Mouse (Mus musculus) T-helper 17 cell (primary cell): ENCODE measurements around the gene Ank.

Experiments
- in situ Hi-C, 2 experiments: fragments of 300-600 bp; cut with MboI, MseI; formaldehyde crosslinking; loops; 1 replicate in 1 of 2; 2 replicates in 1 of 2; pipeline ENCODE4 v1.15.1; 2025; ENCODE audit warnings: high pct_unique_total_duplicates in 2 of 2

Gene Ank

GRCm38 (mm10) chr15:27570385-27570784 is 103.9 kb downstream of the Ank start:
- in situ Hi-C loops, result no loop called here

GRCm38 (mm10) chr15:27571179-27571578 is 104.7 kb downstream of the Ank start:
- in situ Hi-C loops, result no loop called here

GRCm38 (mm10) chr15:27574992-27575781 is 108.7 kb downstream of the Ank start:
- in situ Hi-C loops, result loop anchor here in 1 of 2 experiments (25.0 kb wide), 1 partner anchor 1588 kb away; the partner anchor contains the start of gene Zfp622

GRCm38 (mm10) chr15:27575932-27576331 is 109.5 kb downstream of the Ank start:
- in situ Hi-C loops, result loop anchor here in 1 of 2 experiments (25.0 kb wide), 1 partner anchor 1589 kb away; the partner anchor contains the start of gene Zfp622

- in situ Hi-C loops, result loop anchor here in 1 of 2 experiments (25.0 kb wide), 1 partner anchor 1590 kb away; the partner anchor contains the start of gene Zfp622
Observed at GRCm38 (mm10) chr15:27576886-27577285, 110.4 kb downstream of the Ank start.

- in situ Hi-C loops, result loop anchor here in 1 of 2 experiments (25.0 kb wide), 1 partner anchor 1591 kb away; the partner anchor contains the start of gene Zfp622
Observed at GRCm38 (mm10) chr15:27577915-27578780, 111.7 kb downstream of the Ank start.

- in situ Hi-C loops, result loop anchor here in 1 of 2 experiments (25.0 kb wide), 1 partner anchor 1592 kb away; the partner anchor contains the start of gene Zfp622
Observed at GRCm38 (mm10) chr15:27578918-27579317, 112.4 kb downstream of the Ank start.

GRCm38 (mm10) chr15:27579853-27580252 is 113.4 kb downstream of the Ank start:
- in situ Hi-C loops, result loop anchor here in 1 of 2 experiments (5.0 to 25.0 kb wide), 3 partner anchors 115 to 1593 kb away; partner anchors contain the start of genes Ank and Zfp622

- in situ Hi-C loops, result loop anchor here in 1 of 2 experiments (5.0 to 25.0 kb wide), 3 partner anchors 116 to 1593 kb away; partner anchors contain the start of genes Ank and Zfp622
Observed at GRCm38 (mm10) chr15:27580771-27581170, 114.3 kb downstream of the Ank start.

GRCm38 (mm10) chr15:27581640-27582039 is 115.2 kb downstream of the Ank start:
- in situ Hi-C loops, result loop anchor here in 1 of 2 experiments (5.0 to 25.0 kb wide), 3 partner anchors 117 to 1594 kb away; partner anchors contain the start of genes Ank and Zfp622

GRCm38 (mm10) chr15:27582428-27582827 is 116.0 kb downstream of the Ank start:
- in situ Hi-C loops, result loop anchor here in 1 of 2 experiments (5.0 to 25.0 kb wide), 3 partner anchors 118 to 1595 kb away; partner anchors contain the start of genes Ank and Zfp622

GRCm38 (mm10) chr15:27583042-27583441 is 116.6 kb downstream of the Ank start:
- in situ Hi-C loops, result loop anchor here in 1 of 2 experiments (5.0 to 25.0 kb wide), 3 partner anchors 118 to 1596 kb away; partner anchors contain the start of genes Ank and Zfp622

- in situ Hi-C loops, result loop anchor here in 1 of 2 experiments (5.0 to 25.0 kb wide), 3 partner anchors 119 to 1596 kb away; partner anchors contain the start of genes Ank and Zfp622
Observed at GRCm38 (mm10) chr15:27583620-27584019, 117.1 kb downstream of the Ank start.

- in situ Hi-C loops, result loop anchor here (5.0 to 25.0 kb wide), 3 partner anchors 121 to 1598 kb away; partner anchors contain the start of genes Ank (in 1 of the 2) and Zfp622 (in 1 of the 2)
Observed at GRCm38 (mm10) chr15:27585466-27586092, 119.1 kb downstream of the Ank start.

- in situ Hi-C loops, result loop anchor here (5.0 to 25.0 kb wide), 3 partner anchors 121 to 1599 kb away; partner anchors contain the start of genes Ank (in 1 of the 2) and Zfp622 (in 1 of the 2)
Observed at GRCm38 (mm10) chr15:27586093-27586480, 119.6 kb downstream of the Ank start.

GRCm38 (mm10) chr15:27588087-27588826 is 121.8 kb downstream of the Ank start:
- in situ Hi-C loops, result loop anchor here (5.0 to 25.0 kb wide), 3 partner anchors 123 to 1601 kb away; partner anchors contain the start of genes Ank (in 1 of the 2) and Zfp622 (in 1 of the 2)

GRCm38 (mm10) chr15:27590812-27591211 is 124.3 kb downstream of the Ank start:
- in situ Hi-C loops, result loop anchor here (10.0 to 25.0 kb wide), 2 partner anchors 126 to 1604 kb away; partner anchors contain the start of genes Ank (in 1 of the 2) and Zfp622 (in 1 of the 2)

- in situ Hi-C loops, result loop anchor here (10.0 to 25.0 kb wide), 2 partner anchors 128 to 1605 kb away; partner anchors contain the start of genes Ank (in 1 of the 2) and Zfp622 (in 1 of the 2)
Observed at GRCm38 (mm10) chr15:27592620-27593320, 126.3 kb downstream of the Ank start.
